Mouse (Mus musculus) midbrain, embryonic 13.5 days (tissue): Measurements from ENCODE around the gene Hoxb5. TPM values are rescaled to one million over a fixed set of nuclear protein-coding genes. Genes with fewer than 3 reads are reported as not detected.

ENCODE experiments used
- ATAC-seq: fragments of 200-750 bp; cut with Nextera tagmentation; 2 replicates; pipeline ENCODE4 v1.8.0; 2017; ENCODE audit warnings: mild to moderate bottlenecking, moderate TSS enrichment, moderate library complexity
- H3K27ac ChIP-seq: fragments of 300-500 bp; sonication (generic); 2 replicates; pipeline ENCODE4 v1.5.1; 2015; ENCODE audit warnings: inconsistent platforms, mild to moderate bottlenecking, moderate library complexity
- H3K27me3 ChIP-seq: fragments of 300-500 bp; sonication (generic); 2 replicates; pipeline ENCODE4 v1.6.1; 2015; ENCODE audit warnings: mild to moderate bottlenecking, inconsistent platforms
- H3K36me3 ChIP-seq: fragments of 300-500 bp; sonication (generic); 2 replicates; pipeline ENCODE4 v1.6.1; 2015; ENCODE audit warnings: mild to moderate bottlenecking, inconsistent platforms
- H3K4me1 ChIP-seq: fragments of 300-500 bp; sonication (generic); replicated peaks from 2 replicates; pipeline ENCODE4 v1.6.1; 2015; ENCODE audit warnings: inconsistent platforms
- H3K4me2 ChIP-seq: fragments of 300-500 bp; sonication (generic); replicated peaks from 2 replicates; pipeline ENCODE4 v1.6.1; 2015; ENCODE audit warnings: moderate library complexity, mild to moderate bottlenecking, inconsistent platforms
- H3K4me3 ChIP-seq: fragments of 300-500 bp; sonication (generic); replicated peaks from 2 replicates; pipeline ENCODE4 v1.5.1; 2015; ENCODE audit warnings: mild to moderate bottlenecking, inconsistent platforms
- H3K9ac ChIP-seq: fragments of 300-500 bp; sonication (generic); replicated peaks from 2 replicates; pipeline ENCODE4 v1.6.1; 2015; ENCODE audit warnings: mild to moderate bottlenecking, inconsistent platforms
- H3K9me3 ChIP-seq: fragments of 300-500 bp; sonication (generic); 2 replicates; pipeline ENCODE4 v1.6.1; 2016; ENCODE audit warnings: mild to moderate bottlenecking, inconsistent platforms
- WGBS: fragments of 180-500 bp; shearing (Covaris S2); methylation state at CpG from one replicate; pipeline ENCODE4 v1.1.7; 2015; 5-methylcytosine and 5-hydroxymethylcytosine counted together
- polyA plus RNA-seq: library from polyadenylated mRNA; unstranded; fragments of >200 nt; fragmentation: Nextera tagmentation; extraction: Ambion mirVana; gene quantifications from 2 replicates; pipeline ENCODE4 v1.2.1, GENCODE M21; 2015

Hoxb5 gene
- polyA plus RNA-seq, 1 experiment from 2014 or later, result 0.08 TPM

- Histone ChIP-seq H3K4me3 (no peak overlapping the region), H3K27ac (no peak overlapping the region), H3K27me3 (peaks cover 100% of the 10 kb centered on the region), H3K9me3 (no peaks in the 10 kb centered on the region), H3K4me2 (no peak overlapping the region), H3K9ac (no peak overlapping the region), H3K4me1 (0 out of 2 replicates have a peak, but pooled peaks cover 2% of the 10 kb centered on the region), H3K36me3 (no peaks in the 10 kb centered on the region)
- under 1% methylated on average over 35 of the region's 35 CpGs for WGBS
- no peak for ATAC-seq
Observed at GRCm38 (mm10) chr11:96332618-96333032, 29.5 kb downstream of the Hoxb5 start.

GRCm38 (mm10) chr11:96333241-96334001 lies 30.3 kb downstream of the Hoxb5 start:
- H3K4me2 ChIP-seq, result no peak overlapping the region
- under 1% methylated on average over 17 of the region's 17 CpGs for WGBS
- no peaks in the 10 kb centered on the region for H3K9me3 ChIP-seq
- no peaks in the 10 kb centered on the region for H3K36me3 ChIP-seq
- 0 out of 2 replicates have a peak, but pooled peaks cover 2% of the 10 kb centered on the region for H3K4me1 ChIP-seq
- no peak overlapping the region for H3K9ac ChIP-seq
- ATAC-seq, result no peak
- H3K4me3 ChIP-seq, result no peak overlapping the region
- H3K27ac ChIP-seq, result no peak overlapping the region
- H3K27me3 ChIP-seq, result peaks cover 100% of the 10 kb centered on the region

GRCm38 (mm10) chr11:96334002-96334364 lies 30.8 kb downstream of the Hoxb5 start:
- ATAC-seq, result no peak
- 0 out of 2 replicates have a peak, but pooled peaks cover 2% of the 10 kb centered on the region for H3K4me1 ChIP-seq
- H3K9me3 ChIP-seq, result no peaks in the 10 kb centered on the region
- no peak overlapping the region for H3K27ac ChIP-seq
- H3K4me2 ChIP-seq, result no peak overlapping the region
- peaks cover 100% of the 10 kb centered on the region for H3K27me3 ChIP-seq
- WGBS, result 13% methylated on average over 2 of the region's 2 CpGs
- no peaks in the 10 kb centered on the region for H3K36me3 ChIP-seq
- H3K4me3 ChIP-seq, result no peak overlapping the region
- no peak overlapping the region for H3K9ac ChIP-seq

GRCm38 (mm10) chr11:96334998-96335397 lies 31.9 kb downstream of the Hoxb5 start:
- no peak overlapping the region for H3K27ac ChIP-seq
- no peak overlapping the region for H3K4me2 ChIP-seq
- H3K9ac ChIP-seq, result no peak overlapping the region
- 0 out of 2 replicates have a peak, but pooled peaks cover 2% of the 10 kb centered on the region for H3K4me1 ChIP-seq
- H3K9me3 ChIP-seq, result no peaks in the 10 kb centered on the region
- H3K36me3 ChIP-seq, result no peaks in the 10 kb centered on the region
- peaks cover 100% of the 10 kb centered on the region for H3K27me3 ChIP-seq
- no peak overlapping the region for H3K4me3 ChIP-seq
- 31% methylated on average over 3 of the region's 3 CpGs for WGBS
- ATAC-seq, result no peak

DNA sequence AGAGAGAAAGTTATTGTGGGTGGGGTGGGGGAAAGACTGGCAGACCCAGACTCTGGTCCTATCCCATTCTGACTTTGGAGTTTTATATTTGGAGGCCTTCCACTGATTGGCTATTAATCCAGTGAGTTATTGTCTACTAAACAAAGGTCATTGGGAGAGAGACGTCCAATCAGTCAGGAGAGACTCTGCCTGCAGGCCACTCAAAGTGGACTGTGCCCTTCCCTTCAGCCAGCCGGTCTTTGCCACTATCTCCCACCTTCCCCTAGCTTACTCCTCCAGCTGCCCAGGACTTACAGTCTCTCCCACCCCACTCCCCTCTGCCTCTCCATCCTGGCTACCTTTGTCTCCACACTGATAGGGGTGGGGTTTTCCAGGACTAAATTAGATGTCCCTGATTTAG lies 33.5 kb downstream of the Hoxb5 start:
- no peak overlapping the region for H3K9ac ChIP-seq
- no peaks in the 10 kb centered on the region for H3K9me3 ChIP-seq
- H3K4me1 ChIP-seq, result 0 out of 2 replicates have a peak, but pooled peaks cover 2% of the 10 kb centered on the region
- no peak overlapping the region for H3K27ac ChIP-seq
- peaks cover 100% of the 10 kb centered on the region for H3K27me3 ChIP-seq
- H3K36me3 ChIP-seq, result no peaks in the 10 kb centered on the region
- 0% methylated on average over 2 of the region's 2 CpGs for WGBS
- ATAC-seq, result no peak
- H3K4me3 ChIP-seq, result no peak overlapping the region
- no peak overlapping the region for H3K4me2 ChIP-seq

GRCm38 (mm10) chr11:96337026-96337425 lies 33.9 kb downstream of the Hoxb5 start:
- Histone ChIP-seq H3K27me3 (peaks cover 100% of the 10 kb centered on the region), H3K9me3 (no peaks in the 10 kb centered on the region), H3K4me2 (no peak overlapping the region), H3K4me3 (no peak overlapping the region), H3K27ac (no peak overlapping the region), H3K9ac (no peak overlapping the region), H3K4me1 (0 out of 2 replicates have a peak, but pooled peaks cover 2% of the 10 kb centered on the region), H3K36me3 (no peaks in the 10 kb centered on the region)
- 0% methylated on average over 6 of the region's 6 CpGs for whole genome bisulfite sequencing
- no peak for ATAC-seq

GRCm38 (mm10) chr11:96338957-96339855 lies 36.1 kb downstream of the Hoxb5 start:
- Histone ChIP-seq H3K4me3 (no peak overlapping the region), H3K9me3 (no peaks in the 10 kb centered on the region), H3K4me1 (no peaks in the 10 kb centered on the region), H3K4me2 (no peak overlapping the region), H3K36me3 (no peaks in the 10 kb centered on the region), H3K27me3 (peaks cover 100% of the 10 kb centered on the region), H3K9ac (no peak overlapping the region), H3K27ac (no peak overlapping the region)
- 12% methylated on average over 7 of the region's 7 CpGs for WGBS
- ATAC-seq, result no peak

DNA sequence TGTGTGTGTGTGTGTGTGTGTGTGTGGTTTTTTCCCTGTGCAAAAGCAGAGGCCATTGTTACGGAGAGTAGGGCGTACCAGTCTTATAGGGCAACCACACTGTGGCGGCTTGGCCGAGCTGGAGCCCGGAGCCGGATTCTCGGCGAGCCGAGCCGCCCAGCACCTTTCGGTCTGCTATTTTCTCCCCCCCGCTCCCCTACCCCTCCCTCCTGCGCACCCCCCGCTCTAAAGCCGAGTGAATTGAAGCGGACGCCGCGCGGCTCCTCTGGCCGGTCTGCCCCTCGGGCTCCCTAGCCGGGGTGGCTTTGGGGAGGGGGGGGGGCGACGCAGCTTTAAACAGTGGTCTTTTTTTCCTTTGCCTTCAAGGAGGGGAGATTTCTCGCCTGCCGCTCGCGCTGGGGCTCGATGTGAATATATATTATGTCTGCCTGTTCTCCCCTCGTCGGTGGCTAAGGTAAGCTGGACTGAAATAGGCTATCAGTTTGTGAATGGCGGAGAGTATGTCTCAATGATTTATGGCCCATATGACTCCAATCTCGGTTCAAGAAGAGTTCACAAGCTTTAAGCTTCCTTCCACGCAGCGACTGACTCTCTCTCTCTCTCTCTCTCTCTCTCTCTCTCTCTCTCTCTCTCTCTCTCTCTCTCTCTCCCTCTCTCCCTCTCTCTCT lies 37.7 kb downstream of the Hoxb5 start:
- WGBS, result 0% methylated on average over 35 of the region's 36 CpGs
- Histone ChIP-seq H3K4me2 (no peak overlapping the region), H3K27ac (no peak overlapping the region), H3K4me1 (0 out of 2 replicates have a peak, but pooled peaks cover 4% of the 10 kb centered on the region), H3K36me3 (no peaks in the 10 kb centered on the region), H3K9ac (no peak overlapping the region), H3K27me3 (peaks cover 100% of the 10 kb centered on the region), H3K9me3 (no peaks in the 10 kb centered on the region), H3K4me3 (no peak overlapping the region)
- no peak for ATAC-seq

GRCm38 (mm10) chr11:96341701-96342575 lies 38.8 kb downstream of the Hoxb5 start:
- no peaks in the 10 kb centered on the region for H3K9me3 ChIP-seq
- H3K4me2 ChIP-seq, result no peak overlapping the region
- H3K4me1 ChIP-seq, result 0 out of 2 replicates have a peak, but pooled peaks cover 4% of the 10 kb centered on the region

GRCm38 (mm10) chr11:96342576-96342930 lies 39.4 kb downstream of the Hoxb5 start:
- no peak for ATAC-seq
- no peak overlapping the region for H3K4me2 ChIP-seq
- H3K9me3 ChIP-seq, result no peaks in the 10 kb centered on the region
- WGBS, result 1% methylated on average over 4 of the region's 4 CpGs
- H3K4me3 ChIP-seq, result no peak overlapping the region
- no peaks in the 10 kb centered on the region for H3K36me3 ChIP-seq
- 0 out of 2 replicates have a peak, but pooled peaks cover 4% of the 10 kb centered on the region for H3K4me1 ChIP-seq
- no peak overlapping the region for H3K27ac ChIP-seq
- H3K9ac ChIP-seq, result no peak overlapping the region
- peaks cover 98% of the 10 kb centered on the region for H3K27me3 ChIP-seq

More at GRCm38 (mm10) chr11:96341701-96342575, 38.8 kb downstream of the Hoxb5 start:
- Histone ChIP-seq H3K27ac (no peak overlapping the region), H3K9ac (no peak overlapping the region), H3K4me3 (no peak overlapping the region), H3K36me3 (no peaks in the 10 kb centered on the region), H3K27me3 (peaks cover 100% of the 10 kb centered on the region)
- ATAC-seq, result no peak
- under 1% methylated on average over 40 of the region's 40 CpGs for WGBS

DNA sequence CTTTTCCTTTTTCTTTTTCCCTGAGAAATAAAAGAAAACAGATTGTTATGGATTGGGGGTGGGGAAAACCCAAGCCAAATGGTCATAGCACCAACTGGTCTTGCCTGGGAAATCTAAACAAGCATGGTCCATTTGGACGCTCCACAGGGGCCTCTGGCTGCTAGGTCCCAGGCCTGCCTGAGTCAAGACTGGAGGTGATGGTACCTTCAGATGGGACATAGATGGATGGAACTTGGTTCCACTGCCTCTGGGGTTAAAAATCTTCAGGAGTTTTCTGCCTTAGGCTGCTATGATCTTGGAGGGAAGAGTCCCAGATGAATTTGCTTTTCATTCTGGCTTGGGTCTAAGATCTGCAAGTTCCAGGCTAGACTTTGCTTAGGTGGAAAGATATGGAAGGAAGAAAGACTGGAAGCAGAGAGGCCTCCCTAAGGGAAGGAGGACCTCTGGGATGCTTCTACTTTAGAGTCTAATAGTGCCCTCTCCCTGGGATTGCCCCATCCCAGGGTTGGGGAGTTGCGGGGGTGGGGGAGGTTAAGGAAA lies 40.1 kb downstream of the Hoxb5 start:
- H3K4me1 ChIP-seq, result 0 out of 2 replicates have a peak, but pooled peaks cover 4% of the 10 kb centered on the region

More for the DNA sequence above, 40.1 kb downstream of the Hoxb5 start:
- no peak overlapping the region for H3K27ac ChIP-seq
- no peak overlapping the region for H3K4me3 ChIP-seq
- ATAC-seq, result no peak
- no peaks in the 10 kb centered on the region for H3K9me3 ChIP-seq
- no peaks in the 10 kb centered on the region for H3K36me3 ChIP-seq
- WGBS, result 4% methylated on average over 2 of the region's 2 CpGs
- no peak overlapping the region for H3K9ac ChIP-seq
- peaks cover 98% of the 10 kb centered on the region for H3K27me3 ChIP-seq
- H3K4me2 ChIP-seq, result no peak overlapping the region
